Mouse (Mus musculus): ENCODE data around the gene Tpm3-rs7. TPM values are rescaled to one million over a fixed set of nuclear protein-coding genes. Genes with fewer than 3 reads are reported as not detected.

Gene Tpm3-rs7
- 1.6 and 5.8 TPM in 2 replicates for polyA plus RNA-seq (2012; rRNA removed)

DNA sequence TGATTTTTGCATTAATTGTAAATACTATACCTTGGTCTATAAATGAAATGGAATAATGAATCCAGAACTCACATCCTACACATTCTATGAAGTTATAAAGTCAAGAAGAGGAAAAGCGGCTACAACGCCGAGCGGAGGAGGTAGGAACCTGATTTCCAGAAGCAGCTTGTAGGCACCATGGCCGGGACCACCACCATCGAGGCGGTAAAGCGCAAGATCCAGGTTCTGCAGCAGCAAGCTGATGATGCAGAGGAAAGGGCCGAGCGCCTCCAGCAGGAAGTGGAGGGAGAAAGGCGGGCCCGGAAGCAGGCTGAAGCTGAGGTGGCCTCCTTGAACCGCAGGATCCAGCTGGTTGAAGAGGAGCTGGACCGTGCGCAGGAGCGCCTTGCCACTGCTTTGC lies at the start of gene Tpm3-rs7:
Gene Tpm3-rs7 (plus strand): TSS at position 110 of the 400 bp plus-strand sequence.

